Mouse (Mus musculus): ENCODE data around the gene Hlx. TPM values are rescaled to one million over a fixed set of nuclear protein-coding genes. Genes with fewer than 3 reads are reported as not detected.
A peak's percentile ranks its signal among the peaks of the same experiment; 100 is the strongest.

Hlx gene
- total RNA-seq (2021): 10 to 100 TPM; 40.7 to 47.8 TPM
- long read RNA-seq, experiment 1, transcript Hlx-201 (4 exons, 2,278 nt): major isoform, 32 of 39 reads
- long read RNA-seq, experiment 1, partial matches to known transcripts: 4 of 39 reads
- long read RNA-seq, experiment 1, other reads (novel, unspliced or antisense): 3 of 39 reads
- long read RNA-seq, experiment 2, transcript Hlx-201 (4 exons, 2,278 nt): major isoform, 23 of 27 reads
- long read RNA-seq, experiment 2, partial matches to known transcripts: 2 of 27 reads
- long read RNA-seq, experiment 2, other reads (novel, unspliced or antisense): 2 of 27 reads

DNA sequence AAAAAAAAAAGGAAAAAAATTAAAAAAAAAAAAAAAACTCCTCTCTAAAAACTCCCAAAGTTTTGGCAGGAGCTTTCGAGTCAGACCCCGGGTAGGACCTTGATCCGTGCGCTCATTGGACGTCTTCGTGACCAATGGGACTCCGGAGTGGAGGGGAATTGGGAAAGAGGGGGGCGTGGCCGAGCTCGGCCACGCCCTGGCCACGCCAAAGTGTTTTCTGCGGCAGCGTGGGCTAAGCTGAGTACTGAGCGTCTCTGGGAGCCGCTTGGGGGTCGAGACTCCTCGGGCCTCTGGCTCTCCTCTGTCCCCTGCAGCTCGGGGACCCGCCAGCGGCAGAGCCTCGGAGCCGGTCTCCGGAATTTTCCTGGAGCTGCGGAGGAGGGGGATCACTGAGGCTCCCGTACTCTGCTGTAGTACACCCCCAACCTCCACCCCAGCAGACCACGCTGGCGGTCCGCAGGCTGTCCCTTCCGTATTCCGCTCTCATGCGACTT, at the start of gene Hlx:
Gene Hlx (minus strand): TSS at position 64 of the 494 bp plus-strand sequence.
- DNase-seq: peak; percentile 88

DNA sequence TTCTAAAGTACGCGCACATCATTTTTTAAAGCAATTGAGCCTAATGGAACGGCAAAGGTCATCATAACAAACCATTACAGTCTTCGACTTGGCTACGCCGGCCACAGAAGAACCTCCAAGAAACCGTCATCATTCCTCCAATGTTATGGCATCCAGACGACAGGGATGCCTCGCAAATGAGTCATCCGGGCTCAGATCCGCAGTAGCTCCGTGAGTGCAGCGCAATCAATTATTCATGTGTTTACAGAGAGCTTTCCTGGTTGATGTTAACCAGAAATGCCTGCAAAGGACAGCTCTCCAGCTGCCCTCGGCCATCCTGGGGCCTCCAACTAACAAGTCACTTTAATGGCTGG, 49.7 kb upstream of the Hlx start:
- DNase-seq: no peak

DNA sequence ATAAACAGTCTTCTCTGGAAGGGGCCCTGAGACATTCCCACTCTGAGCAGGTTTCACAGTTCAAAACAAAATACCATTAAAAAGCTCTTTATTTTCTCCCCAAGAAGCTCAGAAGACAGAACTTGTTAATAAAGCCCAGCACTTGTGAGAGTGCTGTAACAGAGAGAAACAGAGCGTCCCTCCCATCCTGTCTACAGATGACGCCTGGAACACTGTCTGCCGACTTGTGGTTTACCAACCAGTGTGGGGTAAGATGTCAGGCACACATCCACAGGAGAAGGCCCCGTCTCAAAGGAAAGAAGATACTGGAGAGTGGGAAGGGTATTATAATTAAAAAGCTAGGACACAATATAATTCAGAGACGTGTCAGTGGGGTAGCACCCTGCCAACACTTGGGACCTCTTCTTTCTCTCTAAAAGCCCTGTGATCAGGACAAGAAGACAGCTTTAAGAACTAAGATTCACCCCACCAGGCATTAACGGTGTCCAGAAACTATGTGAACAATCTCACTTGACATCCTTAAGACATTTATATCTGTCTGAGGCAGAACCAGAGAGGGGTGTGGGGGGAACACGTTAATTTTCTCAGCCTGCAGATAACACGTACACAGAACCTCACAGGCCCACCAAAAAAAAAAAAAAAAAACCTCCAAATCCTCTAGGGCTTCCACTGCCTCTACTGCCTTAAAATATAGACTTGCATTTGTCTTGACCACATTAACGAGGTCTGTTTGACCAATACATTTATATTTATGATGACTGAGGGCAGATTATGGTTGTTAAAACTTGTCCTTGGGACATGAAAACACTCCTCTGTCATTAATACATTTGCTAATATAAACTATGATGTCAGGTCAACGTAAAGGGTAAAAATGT, 49.1 kb upstream of the Hlx start:
- DNase-seq: no peak

DNA sequence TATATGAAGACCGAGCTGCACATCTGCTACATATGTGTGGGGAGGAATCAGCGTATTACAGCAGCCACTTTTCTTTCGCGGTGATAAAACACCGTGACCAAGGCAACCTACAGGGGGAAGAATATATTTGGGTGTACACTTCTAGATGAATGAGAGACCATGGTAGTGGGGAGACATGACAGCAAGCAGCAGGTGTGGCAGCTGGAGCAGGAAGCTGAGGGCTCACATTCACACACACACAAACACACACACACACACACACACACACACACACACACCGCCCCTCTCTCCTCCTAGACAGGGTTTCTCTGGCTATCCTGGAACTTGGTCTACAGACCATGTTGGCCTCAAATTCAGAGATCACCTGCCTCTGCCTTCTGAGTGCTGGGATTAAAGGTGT, 45.7 kb upstream of the Hlx start:
- no peak for DNase-seq

DNA sequence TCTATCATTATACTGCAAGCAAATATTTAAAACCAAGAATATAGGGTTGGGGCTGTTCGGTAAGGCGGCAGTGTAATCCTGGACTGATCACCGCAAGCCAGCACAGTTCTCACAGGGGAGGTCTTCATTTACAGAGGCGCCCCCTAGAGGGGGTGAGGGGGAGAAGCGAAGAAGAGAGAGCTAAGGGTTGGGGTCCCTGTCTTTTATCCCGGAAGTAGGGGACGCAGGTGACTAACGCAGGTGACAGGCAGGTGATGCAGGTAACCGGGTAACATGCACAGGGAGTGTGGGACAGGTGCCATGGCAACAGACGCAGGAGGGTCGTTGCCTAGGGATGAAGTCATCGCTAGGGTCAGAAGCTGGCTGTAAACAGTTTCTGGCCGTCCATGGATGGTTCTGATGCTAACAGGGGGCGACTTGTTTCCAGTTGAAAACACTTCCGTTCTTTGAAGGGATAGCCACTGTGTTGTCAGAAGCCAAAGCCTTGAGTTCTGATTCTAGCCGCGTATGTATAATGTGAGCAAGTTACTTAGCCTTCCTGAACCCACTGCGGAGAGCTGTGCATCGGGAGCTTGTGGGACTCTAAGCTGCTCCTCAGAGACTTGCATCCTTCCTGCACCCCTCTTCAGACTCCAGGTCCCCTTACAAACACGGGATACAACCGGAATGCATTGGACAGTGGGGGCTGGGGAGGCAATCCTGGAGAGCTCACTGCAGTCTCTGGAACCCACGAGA, 44.8 kb upstream of the Hlx start:
- no peak for DNase-seq

DNA sequence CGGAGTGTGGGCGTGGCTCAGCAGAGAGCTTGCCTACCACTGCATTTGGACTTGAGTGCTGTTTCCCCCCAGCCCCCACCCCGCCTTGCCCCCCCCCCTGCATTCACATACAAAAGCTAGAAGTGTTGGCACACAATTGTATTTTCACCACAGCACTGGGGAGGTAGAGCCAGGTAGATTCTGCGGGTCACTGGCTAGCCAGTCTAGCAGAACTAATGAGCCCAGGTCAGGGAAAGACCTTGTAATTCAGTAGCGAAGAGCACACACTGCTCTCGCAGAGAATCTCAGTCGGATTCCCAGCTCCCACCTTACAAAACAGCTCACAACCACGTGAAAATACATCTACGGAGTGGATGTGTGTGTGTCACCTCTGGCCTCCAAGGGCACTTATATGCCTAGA, 42.9 kb upstream of the Hlx start:
- DNase-seq: no peak

DNA sequence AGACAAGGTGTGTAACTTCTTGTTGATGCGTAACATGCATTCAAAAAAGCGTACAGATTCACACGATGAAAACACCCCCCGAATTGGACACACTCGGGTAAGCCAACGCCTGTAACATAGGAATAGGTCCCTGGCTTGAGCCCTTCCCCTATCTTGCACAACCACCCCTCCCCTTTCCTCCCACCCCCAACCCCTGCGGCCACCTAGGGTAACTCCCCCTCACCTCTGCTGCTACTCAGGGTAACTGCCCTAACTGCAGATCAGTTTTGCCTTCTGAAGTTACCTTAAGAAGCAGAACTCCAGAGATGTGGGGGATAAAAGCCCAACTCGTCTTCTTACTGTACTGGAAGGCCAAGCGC, 39.5 kb upstream of the Hlx start:
- DNase-seq: no peak

DNA sequence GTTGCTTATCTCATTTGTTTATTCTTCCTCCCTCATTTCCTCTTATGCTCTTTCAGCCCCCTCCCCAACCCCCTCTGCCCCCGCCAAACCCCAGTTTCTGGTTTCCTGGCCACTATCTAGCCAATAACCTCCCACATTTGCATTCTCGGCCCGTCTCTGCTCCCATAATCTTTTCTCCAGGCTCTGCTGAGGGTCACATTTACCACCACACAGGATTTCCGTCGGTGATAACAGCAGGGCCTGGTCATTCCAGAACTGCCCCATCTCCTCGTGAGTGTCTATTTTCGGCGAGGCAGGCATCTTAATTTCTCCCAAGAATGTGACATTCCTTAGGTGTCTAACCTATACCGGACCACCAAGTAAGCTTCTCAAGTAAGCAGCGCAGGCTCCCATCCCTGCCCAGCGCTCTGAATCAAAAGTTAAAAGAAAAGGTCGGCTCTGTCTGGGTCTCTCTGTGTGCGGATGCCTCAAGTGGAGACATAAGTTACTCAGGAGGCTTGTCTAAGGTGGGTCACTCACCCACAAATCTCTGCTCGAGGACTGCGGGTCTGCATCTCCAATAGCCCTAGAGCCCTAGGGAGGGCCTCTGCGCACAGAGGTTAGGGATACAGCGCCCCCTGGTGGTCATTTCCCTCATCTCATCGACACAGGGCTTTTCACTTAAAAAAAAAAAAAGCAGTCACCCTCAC, 38.9 kb upstream of the Hlx start:
- peak; percentile 91 for DNase-seq

DNA sequence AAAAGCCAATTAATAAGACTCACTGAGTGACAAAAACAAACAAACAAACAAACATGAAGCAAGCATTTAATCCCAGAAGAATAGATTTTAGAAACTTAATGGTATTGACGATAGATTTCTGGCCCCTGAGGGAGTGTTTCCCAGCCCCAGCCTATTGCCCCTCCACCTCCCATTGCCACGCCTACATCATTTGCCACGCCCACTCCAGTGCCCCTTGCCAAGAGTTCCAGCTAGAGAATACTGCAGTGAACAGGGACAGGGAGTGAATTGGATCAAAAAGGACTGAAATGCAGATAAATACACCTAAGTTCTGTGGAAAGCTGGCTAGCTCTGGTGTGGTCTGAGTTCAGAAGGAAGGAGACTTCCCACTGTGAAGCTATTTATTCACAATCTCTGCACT, 31.4 kb upstream of the Hlx start:
- peak; percentile 62 for DNase-seq

DNA sequence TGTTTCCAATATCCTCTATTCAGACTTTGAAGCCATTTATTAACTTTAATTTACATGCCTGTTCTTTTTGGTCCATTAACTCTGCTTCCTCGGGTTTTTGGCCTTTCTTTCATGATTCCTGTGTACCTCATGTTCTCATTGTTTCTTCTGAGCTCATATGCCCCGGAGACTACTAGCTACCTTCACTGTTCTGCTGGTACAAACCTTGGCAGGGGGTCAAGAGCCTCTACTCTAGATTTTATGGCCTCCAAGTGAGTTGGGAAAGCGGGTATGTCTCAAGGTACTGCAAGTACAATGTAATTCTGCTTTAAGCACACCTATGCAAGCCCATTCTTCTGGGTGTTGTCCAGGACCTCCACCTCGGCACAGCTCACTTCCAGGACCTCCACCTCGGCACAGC, 30.5 kb upstream of the Hlx start:
- DNase-seq: peak; percentile 53

DNA sequence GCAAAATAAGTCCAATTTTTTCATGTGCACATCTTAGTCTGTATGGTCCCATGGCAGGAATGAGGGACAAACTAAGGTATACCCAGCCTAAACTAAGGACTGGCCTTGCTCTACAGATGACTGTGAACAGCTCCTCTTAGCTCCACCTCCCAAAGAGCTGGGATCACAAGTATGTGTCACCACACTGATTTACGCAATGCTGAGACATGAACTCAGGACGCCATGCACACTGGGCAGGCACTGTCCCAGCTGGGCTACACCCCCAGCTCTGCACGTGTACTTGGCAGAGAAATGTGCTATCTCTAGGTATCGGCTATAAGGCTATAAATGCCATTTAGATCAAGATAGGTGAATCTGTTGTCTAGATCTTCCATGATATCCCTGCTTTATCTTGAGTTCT, 29.6 kb upstream of the Hlx start:
- DNase-seq: peak; percentile 30

DNA sequence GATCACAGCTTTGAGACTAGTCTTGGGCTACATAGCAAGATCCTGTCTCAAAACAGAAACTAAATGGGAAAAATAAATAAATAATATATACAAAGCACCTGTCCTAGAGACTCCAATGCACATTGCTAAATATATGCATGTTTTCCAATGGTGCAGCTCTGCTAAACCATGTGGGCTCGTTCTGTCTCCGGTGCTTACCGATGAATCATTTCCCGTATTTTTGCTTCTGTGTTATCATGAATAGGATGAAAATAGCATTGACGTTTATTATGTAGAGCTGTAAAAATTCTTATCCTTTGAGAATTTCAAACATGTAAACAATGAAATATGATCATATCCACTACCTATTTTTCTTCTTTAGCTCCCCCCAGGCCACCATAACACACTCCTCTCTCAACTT, 20.3 kb upstream of the Hlx start:
- no peak for DNase-seq

DNA sequence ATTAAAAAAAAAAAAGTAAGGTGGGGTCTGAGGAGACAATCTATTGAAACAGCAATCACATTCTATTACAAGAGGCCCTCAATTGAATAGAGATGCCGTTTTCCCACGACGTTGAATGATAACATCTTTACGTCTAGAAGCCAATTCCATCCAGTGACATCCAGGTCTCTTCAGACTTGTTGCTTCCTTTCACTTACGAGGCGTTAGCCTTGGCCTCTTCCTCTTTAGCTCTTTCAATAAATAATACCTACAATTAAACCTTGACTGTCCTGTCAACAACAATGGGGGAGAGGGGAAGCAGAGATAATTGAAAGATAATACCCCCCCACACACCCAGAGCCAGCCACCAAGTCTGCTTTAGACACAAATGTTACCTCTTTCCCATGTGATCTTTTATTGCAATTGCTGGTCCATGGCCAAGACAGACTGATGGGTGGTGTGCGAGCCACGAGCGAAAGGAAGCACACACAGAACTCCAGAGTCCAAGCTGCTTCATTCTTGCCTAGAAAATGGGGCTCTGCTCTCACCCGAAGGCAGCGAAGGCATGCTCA, 17.8 kb upstream of the Hlx start:
- no peak for DNase-seq

DNA sequence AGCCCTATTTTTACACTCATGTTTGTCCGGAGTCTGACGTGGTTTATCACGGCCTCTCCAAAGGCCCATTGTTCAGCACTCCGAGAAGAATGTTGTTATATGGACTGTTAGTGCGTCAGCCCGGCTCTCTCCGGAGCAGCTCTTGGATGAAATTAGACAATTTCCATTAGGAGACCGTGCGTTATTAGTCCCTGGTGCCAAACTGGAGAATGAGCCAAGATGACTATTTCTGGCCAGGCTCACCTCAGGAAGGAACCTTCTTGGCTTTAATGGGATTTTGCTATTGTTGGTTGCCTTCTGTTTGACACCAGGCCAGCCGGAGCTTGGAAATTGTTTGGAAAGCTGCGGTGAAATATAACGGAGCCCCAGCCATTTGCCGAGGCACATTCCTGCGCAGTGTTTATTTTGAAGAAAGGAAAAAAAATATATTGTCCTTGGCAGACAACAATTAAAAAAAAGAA, 16.3 kb upstream of the Hlx start:
- peak; percentile 70 for DNase-seq

DNA sequence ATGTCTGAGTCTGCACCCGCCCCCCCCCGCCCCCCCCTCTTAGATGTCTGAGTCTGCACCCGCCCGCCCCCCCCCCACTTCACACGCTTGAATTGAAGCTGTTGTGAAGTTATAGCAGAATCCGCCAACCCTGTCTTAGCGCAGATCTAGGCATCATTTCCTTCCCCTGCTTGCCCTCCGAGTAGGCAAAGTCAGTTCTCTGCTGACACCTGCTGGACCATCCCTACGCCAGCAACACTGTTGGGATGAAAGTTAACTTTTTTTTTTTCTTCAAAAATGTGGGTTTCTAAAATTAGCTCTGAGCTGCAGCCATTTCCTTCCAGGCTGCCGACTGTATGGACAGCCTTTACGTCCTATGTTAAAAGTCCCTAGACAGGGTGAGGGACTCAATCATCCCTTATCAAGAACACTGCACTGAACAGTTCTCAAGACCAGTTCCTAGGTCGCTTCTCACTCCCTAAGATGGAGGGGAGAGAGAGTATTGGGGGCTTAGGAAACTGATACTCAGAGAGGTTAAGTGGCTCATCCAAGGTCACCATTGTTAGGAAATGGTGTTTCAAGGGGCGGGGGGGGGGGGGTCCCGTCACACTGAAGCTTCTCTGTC, 5.6 kb upstream of the Hlx start:
- peak; percentile 76 for DNase-seq

DNA sequence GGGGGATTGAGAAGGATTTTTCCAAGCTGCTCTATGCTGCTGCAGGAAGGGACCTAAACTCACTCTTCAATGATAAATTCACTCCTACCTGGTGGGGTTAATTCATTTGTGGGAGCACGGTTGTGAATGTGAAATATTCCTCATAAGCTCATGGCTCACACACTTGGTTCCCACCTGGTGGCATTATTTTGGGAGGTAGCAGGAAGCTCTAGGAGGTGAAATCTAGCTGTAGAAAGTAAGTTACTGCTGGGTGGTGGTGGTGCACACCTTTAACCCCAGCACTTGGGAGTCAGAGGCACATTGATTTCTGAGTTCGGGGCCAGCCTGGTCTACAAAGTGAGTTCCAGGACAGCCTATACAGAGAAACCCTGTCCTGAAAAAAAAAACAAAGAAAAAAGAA, 4.8 kb upstream of the Hlx start:
- DNase-seq: no peak

DNA sequence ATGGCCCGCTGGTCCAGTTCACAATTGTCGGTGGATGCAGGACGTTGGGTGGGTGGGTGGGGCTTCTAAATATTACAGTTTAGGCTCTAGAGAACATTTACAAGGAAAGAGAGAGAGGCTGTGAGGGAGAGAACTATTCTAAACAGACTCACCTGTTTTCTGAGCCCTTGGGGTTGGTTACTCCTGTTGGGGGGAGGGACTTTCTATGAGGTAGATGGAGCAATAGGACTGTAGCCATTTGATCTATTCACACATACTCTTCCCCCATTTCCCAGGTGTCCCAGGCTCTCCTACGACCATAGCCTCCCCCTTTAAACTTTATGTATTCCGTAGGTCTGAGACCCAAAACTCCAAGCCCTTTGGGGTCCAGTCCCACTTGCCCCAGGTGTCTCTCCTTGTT, 3.8 kb upstream of the Hlx start:
- DNase-seq: no peak

DNA sequence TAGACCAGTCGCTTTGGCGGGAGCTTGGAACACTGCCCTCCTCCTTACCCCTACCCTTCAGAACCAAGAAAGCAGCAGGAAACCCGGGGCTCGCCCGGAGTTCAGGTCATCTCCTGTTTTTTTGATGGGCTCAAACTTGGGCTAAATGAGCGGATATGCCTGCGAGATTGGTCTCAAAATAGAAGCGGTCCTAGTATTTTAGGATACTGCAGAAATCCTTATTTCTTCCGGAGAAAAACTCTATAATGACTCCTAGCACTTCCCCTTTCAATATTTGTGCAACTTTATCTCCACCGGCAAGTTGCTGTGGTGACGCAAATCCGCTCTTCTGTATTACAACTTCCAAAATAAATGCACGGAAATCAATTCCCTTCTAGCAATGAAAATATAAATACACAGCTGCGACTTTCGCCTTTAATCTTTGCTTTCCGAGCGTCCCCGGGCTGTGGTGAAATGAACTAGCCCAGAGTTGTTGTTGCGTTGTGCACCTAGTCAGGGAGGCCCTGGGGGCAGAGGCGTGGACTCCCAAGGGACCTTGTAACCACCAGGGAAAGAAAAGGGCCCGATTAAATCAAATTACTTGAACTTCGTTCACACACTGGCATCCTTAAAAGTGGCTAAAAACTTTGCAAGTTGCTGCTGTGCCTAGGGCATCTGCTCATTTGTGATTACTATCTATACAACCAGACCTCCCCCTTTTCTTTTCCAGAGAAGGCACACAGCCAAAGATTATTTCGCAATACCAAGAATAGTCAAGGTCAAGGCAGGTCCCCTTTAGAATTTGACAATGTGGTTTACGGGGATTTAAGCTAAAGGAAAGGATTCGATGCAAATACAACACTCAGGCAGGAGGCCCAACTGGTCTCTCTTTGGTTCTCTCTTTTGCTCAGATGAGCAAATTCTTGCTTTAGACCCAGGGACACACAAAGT, 2.8 kb upstream of the Hlx start:
- peak; percentile 51 for DNase-seq

DNA sequence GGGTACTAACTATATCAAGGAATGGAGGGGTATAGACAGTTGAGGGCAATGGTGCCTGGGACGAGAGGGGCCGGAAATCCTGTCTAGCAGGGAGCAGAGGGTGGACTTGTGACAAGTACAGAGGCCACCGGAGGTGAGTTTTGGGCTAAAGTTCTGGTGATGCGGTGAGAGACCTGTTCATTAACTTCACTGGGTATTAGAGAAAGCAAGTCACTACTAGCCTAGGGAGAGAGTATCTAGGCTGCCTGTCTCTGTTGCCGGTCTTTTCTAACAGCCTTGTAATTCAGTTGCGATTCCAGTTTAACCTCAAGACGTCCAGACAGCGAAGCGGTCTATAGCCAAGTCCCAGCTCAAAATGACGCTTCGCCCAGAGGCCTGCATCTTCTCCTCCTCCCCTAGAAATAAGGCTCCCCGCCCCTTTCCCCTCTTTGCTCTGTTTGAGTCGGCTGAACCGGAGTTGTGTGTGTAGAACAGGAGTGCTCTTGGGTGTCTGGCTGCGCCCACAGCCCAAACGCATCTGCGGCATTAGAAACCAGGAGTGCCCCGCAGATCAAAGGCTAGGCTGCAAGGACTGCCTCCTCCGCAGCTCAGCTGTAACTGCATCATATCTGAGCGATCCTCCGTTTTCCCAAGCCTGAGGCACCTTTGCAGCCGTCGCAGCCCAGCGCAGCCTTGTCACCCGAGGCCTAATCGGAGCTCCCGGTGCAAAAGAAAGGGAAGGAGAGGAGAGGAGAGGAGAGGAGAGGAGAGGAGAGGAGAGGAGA, 1.8 kb upstream of the Hlx start:
- DNase-seq: peak; percentile 31
